Mouse (Mus musculus) layer of hippocampus, adult 11-12 months (tissue): ENCODE results near the gene 4930447C04Rik.

Experiments used
- DNase-seq: peaks from one replicate; pipeline ENCODE4 v3.0.0; 2022; ENCODE audit warnings: low spot score

The 4930447C04Rik gene

DNA sequence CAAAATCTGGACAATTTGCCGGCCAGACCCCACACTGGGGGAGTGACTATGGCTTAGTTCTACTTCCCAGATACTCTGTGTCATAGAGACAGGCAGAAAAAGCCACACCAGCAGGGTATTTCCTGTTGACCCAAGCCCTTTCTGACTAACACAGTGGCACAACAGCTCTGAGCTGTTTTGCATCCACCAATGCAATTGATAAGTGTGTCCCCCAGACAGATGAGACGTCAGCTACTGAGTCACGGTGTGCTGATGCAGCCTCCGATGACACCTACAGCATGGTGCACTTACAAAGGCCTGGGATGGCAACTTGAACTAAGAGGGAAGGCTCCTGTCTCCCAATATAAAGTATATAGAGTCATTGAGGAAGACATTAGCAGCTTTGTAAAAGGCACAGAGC lies 103.3 kb downstream of the 4930447C04Rik start:
- no peak for DNase-seq

DNA sequence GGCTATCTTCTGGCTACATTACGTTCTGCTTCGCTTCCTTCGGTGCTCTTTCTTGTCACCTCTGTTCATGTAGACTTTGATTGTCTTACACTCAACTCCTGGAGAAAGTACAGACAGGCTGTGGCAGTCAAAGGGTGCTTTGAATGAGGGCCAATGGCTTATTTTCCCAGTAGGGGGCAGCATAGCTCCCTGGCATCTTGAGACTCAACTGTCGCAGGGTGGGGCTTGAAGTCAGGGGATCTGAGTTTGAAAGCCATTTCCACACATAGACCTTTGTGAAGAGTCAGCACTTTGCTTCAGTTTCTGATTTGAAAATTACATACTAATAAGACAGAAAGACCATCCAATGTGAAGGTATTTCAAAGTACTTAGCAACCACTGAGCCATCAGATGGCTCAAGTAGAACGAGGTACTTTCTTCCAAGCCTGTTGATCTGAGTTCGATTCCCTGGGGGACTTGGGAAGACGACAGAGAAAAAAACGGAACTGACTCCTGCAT lies 105.0 kb downstream of the 4930447C04Rik start:
- no peak for DNase-seq

DNA sequence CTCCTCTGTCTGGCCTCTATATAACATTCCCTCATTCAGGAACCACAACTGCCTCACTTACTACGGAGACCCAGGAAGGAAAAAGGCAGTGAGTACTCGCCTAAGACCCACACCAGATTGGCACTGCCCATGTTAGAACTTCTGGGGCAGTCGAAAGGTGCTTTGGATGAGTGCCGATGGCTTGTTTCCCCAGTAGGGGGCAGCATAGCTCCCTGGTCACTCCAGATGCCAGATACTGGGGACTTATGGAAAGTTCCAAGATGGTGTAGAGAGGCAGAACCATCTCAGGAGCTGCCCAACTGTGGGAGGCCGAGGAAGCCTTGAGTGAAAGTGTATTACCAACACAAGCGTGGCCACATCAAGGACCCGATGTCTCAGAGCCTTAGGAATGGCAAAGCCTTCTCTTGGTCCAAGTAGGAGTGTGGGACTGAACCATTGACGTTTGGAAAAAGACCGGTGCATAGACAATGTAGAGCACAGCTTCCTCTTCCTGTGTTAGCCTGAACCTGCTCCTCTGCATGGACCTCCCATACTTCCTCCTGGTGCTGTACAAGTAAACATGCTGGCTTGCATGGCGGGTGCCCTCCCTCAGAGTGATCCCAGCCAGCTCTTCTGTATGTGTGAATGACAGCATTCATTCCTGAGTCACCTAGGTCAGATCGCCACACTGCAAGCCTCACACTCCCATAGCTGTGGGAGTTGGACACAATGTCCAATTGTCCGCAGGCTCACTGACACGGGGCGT lies 105.6 kb downstream of the 4930447C04Rik start:
- DNase-seq = no peak

DNA sequence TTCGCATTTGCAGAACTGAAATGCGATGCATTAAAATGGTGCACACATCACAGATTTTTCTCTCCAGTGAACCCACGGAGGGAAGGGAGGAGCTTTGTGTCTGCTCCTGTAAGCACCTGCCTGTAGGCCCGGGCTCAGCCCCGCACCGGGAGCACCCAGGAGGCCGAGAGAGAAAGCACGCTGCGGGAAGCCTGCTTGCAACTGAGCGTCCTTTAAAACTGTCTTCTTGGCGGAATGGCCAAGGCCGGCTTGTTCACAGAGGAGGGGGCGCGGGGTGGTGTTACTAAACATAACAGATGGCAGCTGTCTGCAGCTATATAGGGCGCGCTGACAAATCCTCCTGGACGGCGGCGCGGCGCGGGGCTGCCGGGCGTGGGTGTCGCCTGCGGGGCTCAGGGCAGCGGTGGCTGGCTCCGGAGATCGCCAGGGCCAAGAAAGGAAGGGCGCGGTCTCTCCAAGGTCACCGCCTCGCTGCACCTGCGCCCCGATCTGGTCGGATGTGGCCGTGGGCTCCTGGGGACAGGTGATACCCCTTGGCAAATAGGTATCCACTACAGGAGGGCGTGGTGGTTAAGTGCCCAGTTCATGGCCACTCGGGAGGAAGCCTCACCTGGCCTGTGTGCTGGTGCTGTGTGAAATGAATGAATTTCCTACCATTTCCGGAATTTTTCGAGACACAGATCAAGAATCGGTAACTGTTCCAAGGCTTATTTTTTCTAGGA lies 108.7 kb downstream of the 4930447C04Rik start:
- DNase-seq = peak; percentile 50
